Mouse (Mus musculus): Measurements from ENCODE around the gene Kera. TPM values are rescaled to one million over a fixed set of nuclear protein-coding genes. Genes with fewer than 3 reads are reported as not detected.

Gene Kera
- total RNA-seq, 4 experiments from 2014 or later = not detected

Other genes with a start within 250 kb of the Kera start
- 100 to 1,000 TPM; 297 to 374 (median 343) TPM for gene Dcn, start 127.3 kb upstream of the Kera start, total RNA-seq (2022)
- 10 to 100 TPM; 35.0 to 49.0 (median 43.9) TPM for gene Lum, start 41.8 kb upstream of the Kera start, total RNA-seq (2022)
- under 1 TPM; 0.24 to 0.55 (median 0.31) TPM for gene Epyc, start 37.2 kb downstream of the Kera start, total RNA-seq (2022)
- not detected for gene Ccer1, start 86.2 kb downstream of the Kera start, total RNA-seq (2022)
- gene C030005K15Rik, start 119.9 kb downstream of the Kera start, total RNA-seq (2022) = not detected